Mouse (Mus musculus) forebrain, embryonic 16.5 days (tissue): ENCODE results near the gene Ddit4. TPM values are rescaled to one million over a fixed set of nuclear protein-coding genes. Genes with fewer than 3 reads are reported as not detected.

Source experiments
- ATAC-seq: fragments of 200-750 bp; cut with Nextera tagmentation; 2 replicates; pipeline ENCODE4 v1.8.0; 2017; ENCODE audit warnings: mild to moderate bottlenecking, moderate library complexity
- H3K27ac ChIP-seq: fragments of 300-500 bp; sonication (generic); 2 replicates; pipeline ENCODE4 v1.5.1; 2014; ENCODE audit warnings: low read length, control low read depth
- H3K27me3 ChIP-seq: fragments of 300-500 bp; sonication (generic); replicated peaks from 2 replicates; pipeline ENCODE4 v1.6.1; 2014; ENCODE audit warnings: low read length; ENCODE audit not compliant: control insufficient read depth, insufficient read depth
- H3K36me3 ChIP-seq: fragments of 300-500 bp; sonication (generic); 2 replicates; pipeline ENCODE4 v1.6.1; 2014; ENCODE audit not compliant: control insufficient read depth, insufficient read depth
- H3K4me1 ChIP-seq: fragments of 300-500 bp; sonication (generic); replicated peaks from 2 replicates; pipeline ENCODE4 v1.6.1; 2014; ENCODE audit warnings: low read length; ENCODE audit not compliant: control insufficient read depth, insufficient read depth
- H3K4me2 ChIP-seq: fragments of 300-500 bp; sonication (generic); 2 replicates; pipeline ENCODE4 v1.6.1; 2014; ENCODE audit warnings: mild to moderate bottlenecking, low read length, control low read depth
- H3K4me3 ChIP-seq: fragments of 300-500 bp; sonication (generic); replicated peaks from 2 replicates; pipeline ENCODE4 v1.5.1; 2014; ENCODE audit warnings: mild to moderate bottlenecking, low read length, control low read depth
- H3K9ac ChIP-seq: fragments of 300-500 bp; sonication (generic); replicated peaks from 2 replicates; pipeline ENCODE4 v1.6.1; 2014; ENCODE audit warnings: low read depth, low read length, control low read depth
- H3K9me3 ChIP-seq: fragments of 300-500 bp; sonication (generic); 2 replicates; pipeline ENCODE4 v1.6.1; 2016; ENCODE audit warnings: low read length; ENCODE audit not compliant: control insufficient read depth
- WGBS: fragments of 180-500 bp; shearing (Covaris S2); extraction: QIAGEN DNeasy Blood & Tissue Kit; methylation state at CpG from one replicate; pipeline ENCODE4 v1.1.7; 2014; 5-methylcytosine and 5-hydroxymethylcytosine counted together
- polyA plus RNA-seq: library from polyadenylated mRNA; unstranded; fragments of >200 nt; fragmentation: Nextera tagmentation; extraction: Ambion mirVana; gene quantifications from 2 replicates; pipeline ENCODE4 v1.2.1, GENCODE M21; 2015

The Ddit4 gene
- polyA plus RNA-seq, 1 experiment from 2014 or later: 75.5 TPM

DNA sequence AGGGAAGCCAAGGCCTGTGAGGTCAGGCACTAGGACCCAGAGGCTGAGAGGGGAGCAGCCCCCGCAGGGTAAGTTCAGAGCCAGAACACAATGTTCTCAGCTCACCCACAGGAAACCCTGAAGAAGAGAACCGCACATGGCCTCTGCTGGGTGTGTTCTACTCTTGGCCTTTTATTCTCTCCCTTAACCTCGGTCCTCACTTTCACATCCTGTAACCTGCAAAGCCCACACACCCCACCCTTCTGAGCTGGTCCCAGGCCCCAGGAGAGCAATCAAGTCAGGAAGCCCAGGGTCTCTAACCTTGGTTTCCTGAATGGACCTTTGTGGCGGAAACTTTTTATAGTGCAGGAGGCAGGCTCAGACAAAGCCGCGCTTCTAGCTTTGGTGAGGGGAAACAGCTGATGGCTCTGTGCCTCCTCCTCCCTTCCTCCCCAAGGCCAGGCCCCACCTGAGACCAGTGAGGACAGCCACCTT is 22.6 kb upstream of the Ddit4 start:
- Histone ChIP-seq H3K4me1 (peaks cover 24% of the 10 kb centered on the region), H3K4me2 (no peak overlapping the region), H3K36me3 (no peaks in the 10 kb centered on the region), H3K9ac (no peak overlapping the region), H3K9me3 (no peaks in the 10 kb centered on the region), H3K4me3 (no peak overlapping the region), H3K27me3 (no peaks in the 10 kb centered on the region), H3K27ac (no peak overlapping the region)
- WGBS: 15% methylated on average over 6 of the region's 6 CpGs
- no peak for ATAC-seq

DNA sequence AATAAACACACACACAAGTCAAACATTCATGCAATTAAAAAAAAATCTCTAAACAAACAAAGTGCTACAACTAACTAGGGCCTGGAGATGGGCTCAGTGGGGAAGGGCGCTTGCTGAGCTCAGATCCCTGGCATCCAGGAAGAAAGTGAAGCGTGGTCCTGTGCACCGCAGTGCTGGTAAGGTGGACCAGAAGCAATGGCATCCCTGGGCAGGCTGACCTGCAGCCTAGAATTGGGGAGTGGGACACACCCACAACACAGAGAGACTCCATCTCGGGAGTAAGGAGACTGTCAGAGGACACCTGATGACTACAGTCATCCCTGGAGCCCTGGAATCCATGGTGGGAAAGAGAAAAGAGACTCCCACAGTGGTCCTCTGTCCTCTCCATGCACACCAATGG is 21.8 kb upstream of the Ddit4 start:
- Histone ChIP-seq H3K27ac (no peak overlapping the region), H3K4me3 (no peak overlapping the region), H3K27me3 (no peaks in the 10 kb centered on the region), H3K4me2 (no peak overlapping the region), H3K4me1 (peaks cover 19% of the 10 kb centered on the region), H3K9ac (no peak overlapping the region), H3K36me3 (no peaks in the 10 kb centered on the region), H3K9me3 (no peaks in the 10 kb centered on the region)
- WGBS: 91% methylated on average over 4 of the region's 4 CpGs
- no peak for ATAC-seq

DNA sequence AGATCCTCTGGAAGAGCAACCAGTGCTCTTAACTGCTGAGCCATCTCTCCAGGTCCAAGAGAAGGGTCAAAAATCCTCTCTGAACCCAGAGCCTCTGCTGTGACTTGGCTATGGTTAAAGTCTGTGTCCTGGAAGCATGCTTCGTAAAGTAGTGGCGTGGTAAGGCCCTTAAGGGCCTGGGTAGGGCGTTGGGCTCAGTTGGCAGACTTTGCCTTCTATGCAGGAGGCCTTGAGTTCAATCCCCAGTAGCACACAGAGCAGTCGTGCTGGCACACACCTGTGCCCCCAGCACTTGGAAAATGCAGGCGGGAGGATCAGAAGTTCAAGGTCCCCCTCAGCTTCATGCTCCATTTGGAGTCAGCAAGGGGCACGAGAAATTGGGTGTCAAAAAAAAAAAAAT is 21.4 kb upstream of the Ddit4 start:
- no peaks in the 10 kb centered on the region for H3K9me3 ChIP-seq
- H3K27me3 ChIP-seq: no peaks in the 10 kb centered on the region
- no peak overlapping the region for H3K4me2 ChIP-seq
- 85% methylated on average over 6 of the region's 6 CpGs for WGBS
- H3K4me3 ChIP-seq: no peak overlapping the region
- ATAC-seq: no peak
- H3K27ac ChIP-seq: no peak overlapping the region
- peaks cover 19% of the 10 kb centered on the region for H3K4me1 ChIP-seq
- no peak overlapping the region for H3K9ac ChIP-seq
- H3K36me3 ChIP-seq: no peaks in the 10 kb centered on the region

DNA sequence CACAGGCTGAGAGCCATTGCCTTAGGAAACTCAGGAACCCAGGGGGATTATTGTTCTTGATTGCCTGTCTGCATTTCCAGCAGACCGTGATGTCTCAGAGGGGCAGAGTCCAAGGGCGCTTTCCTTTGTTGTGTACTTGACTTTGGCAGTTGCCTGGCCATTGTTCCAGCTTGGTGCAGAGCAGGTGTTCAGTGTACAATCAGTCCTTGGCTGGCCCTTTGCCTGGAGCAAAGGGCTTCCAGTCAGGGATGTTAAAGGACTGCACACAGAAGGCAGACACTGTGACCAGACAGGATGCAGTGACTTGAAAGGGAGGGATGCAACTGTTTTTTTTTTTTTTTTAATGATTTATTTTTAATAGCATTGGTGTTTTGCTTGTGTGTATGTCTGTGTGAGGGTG is 20.9 kb upstream of the Ddit4 start:
- WGBS: 60% methylated on average over 2 of the region's 2 CpGs
- no peaks in the 10 kb centered on the region for H3K36me3 ChIP-seq
- no peak overlapping the region for H3K9ac ChIP-seq
- peaks cover 19% of the 10 kb centered on the region for H3K4me1 ChIP-seq
- H3K27ac ChIP-seq: no peak overlapping the region
- no peak overlapping the region for H3K4me2 ChIP-seq
- no peak overlapping the region for H3K4me3 ChIP-seq
- H3K9me3 ChIP-seq: no peaks in the 10 kb centered on the region
- ATAC-seq: no peak
- no peaks in the 10 kb centered on the region for H3K27me3 ChIP-seq

DNA sequence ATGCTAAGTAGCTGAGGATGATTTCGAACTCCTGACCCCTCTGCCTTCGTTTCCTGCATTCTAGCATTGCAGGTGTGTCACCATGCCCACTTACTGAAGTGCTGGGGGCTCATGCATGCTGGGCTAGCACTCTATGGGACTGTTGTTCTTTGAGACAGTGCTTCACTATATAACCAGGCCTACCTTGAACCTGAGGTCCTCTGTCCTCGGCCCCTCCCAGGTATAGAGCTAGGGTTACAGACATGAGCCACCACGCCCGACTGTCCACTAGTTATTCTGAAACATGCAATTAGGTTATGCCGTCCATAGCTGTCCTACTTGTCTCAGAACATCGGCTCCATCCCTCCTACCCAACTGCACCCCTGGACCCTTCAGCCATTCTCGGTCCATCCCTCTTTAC is 20.2 kb upstream of the Ddit4 start:
- Histone ChIP-seq H3K9me3 (no peaks in the 10 kb centered on the region), H3K9ac (no peak overlapping the region), H3K4me3 (no peak overlapping the region), H3K27me3 (no peaks in the 10 kb centered on the region), H3K4me2 (no peak overlapping the region), H3K36me3 (no peaks in the 10 kb centered on the region), H3K27ac (no peak overlapping the region), H3K4me1 (peaks cover 19% of the 10 kb centered on the region)
- WGBS: 91% methylated on average over 8 of the region's 8 CpGs
- ATAC-seq: no peak

DNA sequence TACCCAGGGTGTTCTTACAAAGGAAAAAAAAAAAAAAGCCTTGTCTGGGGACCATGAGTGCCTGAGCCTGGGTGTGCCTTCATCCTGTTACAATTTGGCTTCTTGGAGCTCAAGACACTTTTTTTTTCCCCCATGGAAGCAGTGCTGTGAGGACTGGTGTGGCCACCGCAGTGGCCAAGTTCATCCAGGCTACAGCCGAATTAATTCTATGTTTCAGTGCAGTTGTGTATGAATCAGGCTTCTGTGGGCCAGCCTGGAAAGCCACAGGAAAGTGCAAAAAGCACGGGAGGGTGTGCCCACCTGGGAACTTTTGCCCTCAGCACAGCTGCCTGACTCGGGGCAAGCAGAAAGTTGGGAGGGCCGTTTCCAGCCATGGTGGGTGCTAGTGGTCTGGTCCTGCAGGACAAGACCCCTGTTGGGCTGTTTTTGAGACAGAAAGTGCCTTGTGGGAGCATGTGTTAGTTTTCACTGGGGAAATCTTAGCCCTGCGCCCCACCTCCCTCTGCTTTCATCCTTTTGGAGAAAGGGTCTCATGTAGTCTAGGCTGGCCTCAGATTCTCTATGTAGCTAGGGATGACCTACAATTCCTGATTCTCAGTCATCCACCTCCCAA is 18.9 kb upstream of the Ddit4 start:
- 30% methylated on average over 6 of the region's 6 CpGs for WGBS

DNA sequence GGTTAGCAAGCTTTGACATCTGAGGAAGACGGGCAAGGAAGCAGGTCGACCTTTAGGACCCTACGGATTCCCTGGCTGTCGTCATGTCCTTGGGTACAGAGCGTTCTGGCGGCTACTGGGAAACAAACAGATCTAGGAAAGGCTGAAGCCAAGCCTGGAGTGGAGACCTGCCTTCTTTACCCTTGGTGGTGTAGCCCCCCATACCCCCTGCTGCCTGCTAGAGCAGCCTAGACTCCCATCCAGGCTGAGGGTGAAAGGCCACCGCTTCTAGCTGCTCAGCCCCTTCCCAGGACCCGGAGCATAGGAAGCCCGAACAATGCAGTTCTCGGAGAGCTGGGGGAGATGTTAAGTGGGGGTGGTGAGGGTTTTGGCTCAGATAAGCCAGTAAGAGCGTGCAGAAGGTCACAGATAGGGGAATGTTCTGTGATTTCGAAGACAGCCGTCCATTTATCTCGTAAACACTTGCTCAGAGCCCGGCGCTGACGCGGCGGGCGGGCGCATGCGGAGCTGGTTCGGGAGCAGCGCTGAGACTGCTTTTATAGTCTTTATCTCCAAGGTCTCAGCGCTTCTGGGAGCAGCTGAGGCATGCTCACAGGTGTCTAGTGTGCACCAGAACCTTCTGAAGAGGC is 18.3 kb upstream of the Ddit4 start:
- peak overlapping the region; percentile 87 for H3K9ac ChIP-seq
- peak overlapping the region; percentile 57 for H3K4me2 ChIP-seq
- H3K4me3 ChIP-seq: peak overlapping the region; percentile 55
- no peaks in the 10 kb centered on the region for H3K9me3 ChIP-seq
- H3K4me1 ChIP-seq: peaks cover 24% of the 10 kb centered on the region
- no peaks in the 10 kb centered on the region for H3K27me3 ChIP-seq
- H3K36me3 ChIP-seq: no peaks in the 10 kb centered on the region
- WGBS: under 1% methylated on average over 25 of the region's 25 CpGs
- H3K27ac ChIP-seq: peak overlapping the region; percentile 88
- peak; percentile 68 for ATAC-seq

More for the DNA sequence above, 18.9 kb upstream of the Ddit4 start:
- peak; percentile 1; the same call in 1 of the 2 replicates for ATAC-seq
- Histone ChIP-seq H3K27me3 (no peaks in the 10 kb centered on the region), H3K36me3 (no peaks in the 10 kb centered on the region), H3K27ac (peak overlapping the region; percentile 88), H3K9me3 (no peaks in the 10 kb centered on the region), H3K9ac (peak overlapping the region; percentile 87), H3K4me2 (peak overlapping the region; percentile 57), H3K4me3 (peak overlapping the region; percentile 55), H3K4me1 (peaks cover 19% of the 10 kb centered on the region)

DNA sequence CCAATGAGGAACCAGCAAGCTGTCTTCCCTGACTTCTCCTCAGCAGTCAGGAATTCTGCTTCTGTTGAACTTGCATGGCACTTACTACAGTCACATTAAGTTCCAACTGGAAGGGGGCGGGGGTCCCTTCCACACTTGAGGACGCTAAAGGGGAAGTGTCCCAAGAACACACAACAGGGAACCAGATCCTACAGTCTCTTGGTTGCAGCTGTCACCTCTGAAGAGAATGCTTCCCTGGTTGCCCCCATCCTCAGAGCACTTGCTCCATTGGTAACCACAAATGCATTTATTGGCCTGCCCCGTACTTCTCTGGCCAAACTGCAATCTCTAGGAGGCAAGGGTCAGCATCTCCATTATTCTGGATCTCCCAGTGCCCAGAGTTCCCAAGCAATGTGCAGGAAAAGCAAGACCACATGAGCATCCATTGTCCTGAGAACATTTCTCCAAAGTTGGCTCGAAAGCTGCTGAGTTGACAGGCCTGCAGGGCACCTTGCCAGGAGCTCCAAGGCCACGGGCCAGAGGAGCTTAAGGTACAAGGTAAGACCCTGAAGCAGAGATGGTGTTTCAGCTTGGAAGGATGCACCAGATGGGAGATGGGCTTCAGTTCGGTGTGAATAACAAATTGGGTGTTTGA is 15.8 kb upstream of the Ddit4 start:
- 75% methylated on average over 6 of the region's 6 CpGs for WGBS
- Histone ChIP-seq H3K36me3 (no peaks in the 10 kb centered on the region), H3K27ac (no peak overlapping the region), H3K9me3 (no peaks in the 10 kb centered on the region), H3K27me3 (no peaks in the 10 kb centered on the region), H3K4me3 (no peak overlapping the region), H3K9ac (no peak overlapping the region), H3K4me1 (peaks cover 20% of the 10 kb centered on the region), H3K4me2 (no peak overlapping the region)
- ATAC-seq: no peak

DNA sequence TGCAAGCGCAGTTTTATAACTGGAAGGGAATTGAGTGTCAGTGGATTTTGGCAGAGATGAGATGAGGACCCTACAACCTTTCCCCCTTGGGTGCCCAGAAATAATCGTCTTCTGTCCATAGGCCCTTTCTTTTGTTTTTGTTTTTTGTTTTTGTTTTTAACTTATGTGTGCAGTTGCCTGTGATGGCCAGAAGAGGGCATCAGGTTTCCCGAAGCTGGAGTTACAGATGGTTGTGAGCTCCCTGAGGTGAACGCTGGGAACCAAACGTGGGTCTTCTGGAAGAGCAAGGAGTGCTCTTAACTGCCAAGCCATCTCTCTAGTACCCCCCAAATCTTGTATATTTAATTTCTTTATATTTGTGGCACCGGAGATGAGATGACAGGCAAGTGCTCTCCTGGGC is 15.1 kb upstream of the Ddit4 start:
- no peaks in the 10 kb centered on the region for H3K36me3 ChIP-seq
- H3K27me3 ChIP-seq: no peaks in the 10 kb centered on the region
- no peaks in the 10 kb centered on the region for H3K9me3 ChIP-seq
- no peak overlapping the region for H3K4me3 ChIP-seq
- no peak overlapping the region for H3K4me2 ChIP-seq
- H3K4me1 ChIP-seq: peaks cover 20% of the 10 kb centered on the region
- ATAC-seq: no peak
- WGBS: 87% methylated on average over 6 of the region's 6 CpGs
- no peak overlapping the region for H3K9ac ChIP-seq
- no peak overlapping the region for H3K27ac ChIP-seq
